Mouse (Mus musculus) testis, adult 2 months (tissue): Measurements from ENCODE around the gene Pex7.

Experiments used
- CTCF ChIP-seq: fragments of 200-500 bp; IDR thresholded peaks from 2 replicates; pipeline ENCODE4 v1.5.1; 2012; ENCODE audit warnings: low read depth, mild to moderate bottlenecking, inconsistent platforms, low read length, moderate library complexity; ENCODE audit not compliant: control insufficient read depth, insufficient read depth, insufficient replicate concordance
- POLR2A ChIP-seq: fragments of 200-500 bp; IDR thresholded peaks from 2 replicates; pipeline ENCODE4 v1.6.1; 2012; ENCODE audit warnings: low read depth, mild to moderate bottlenecking, inconsistent platforms, low read length, moderate library complexity; ENCODE audit not compliant: control insufficient read depth

- TF ChIP-seq CTCF (no peak), POLR2A (no peak)
Observed at GRCm38 (mm10) chr10:19900191-19900590, 7.3 kb downstream of the Pex7 start.
